Mouse (Mus musculus) small intestine, adult 2 months (tissue): ENCODE results near the gene Cldn4.
A peak's percentile ranks its signal among the peaks of the same experiment; 100 is the strongest.

ENCODE experiments used
- CTCF ChIP-seq: fragments of 200-500 bp; IDR thresholded peaks from 2 replicates; pipeline ENCODE4 v1.5.1; 2012; ENCODE audit warnings: low read depth, mild to moderate bottlenecking, control low read depth, inconsistent platforms, low read length, moderate library complexity, mixed read lengths; ENCODE audit not compliant: insufficient replicate concordance, insufficient read length; ENCODE audit errors: extremely low read depth
- POLR2A ChIP-seq: fragments of 200-500 bp; IDR thresholded peaks from 2 replicates; pipeline ENCODE4 v1.6.1; 2012; ENCODE audit warnings: low read depth, mild to moderate bottlenecking, control low read depth, inconsistent platforms, low read length, moderate library complexity

DNA sequence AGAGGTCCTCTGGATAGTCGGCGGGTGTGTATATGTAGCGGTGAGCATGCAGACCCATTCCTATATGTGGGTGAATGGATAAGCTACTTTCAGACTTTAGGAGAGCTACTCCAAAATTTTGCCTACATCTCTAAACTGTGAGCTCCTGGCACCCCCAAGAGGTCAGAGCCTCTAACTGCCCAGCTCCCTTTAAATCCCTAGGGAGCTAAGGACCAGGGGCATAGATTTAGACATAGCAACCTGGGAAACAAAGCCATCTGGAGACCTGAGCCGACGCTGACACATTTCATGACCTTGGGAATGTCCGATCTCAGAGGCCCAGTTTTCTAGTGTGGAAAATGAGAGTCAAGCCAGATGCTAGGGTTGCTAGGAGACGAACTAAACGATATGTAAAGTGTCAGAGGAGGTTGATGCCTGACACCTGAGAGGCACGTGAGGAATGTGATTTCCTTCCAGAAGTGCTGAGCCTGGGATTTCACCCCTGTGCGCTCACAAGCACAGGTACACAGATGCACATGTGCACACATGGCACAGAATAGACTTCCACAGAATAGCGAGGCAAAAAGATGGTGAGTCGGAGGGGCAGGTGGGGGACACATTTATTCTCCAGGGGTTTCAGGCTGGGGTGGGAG, 45.6 kb downstream of the Cldn4 start:
- TF ChIP-seq CTCF (peak; percentile 45; the same call in 1 of the 2 replicates), POLR2A (no peak)
